Mouse (Mus musculus) duodenum, adult 2 months (tissue): Measurements from ENCODE around the gene Cabcoco1. TPM values are rescaled to one million over a fixed set of nuclear protein-coding genes. Genes with fewer than 3 reads are reported as not detected.

ENCODE experiments used
- polyA plus RNA-seq: library from polyadenylated mRNA; depleted of rRNA; stranded (reverse); fragments of >200 nt; gene quantifications from 2 replicates; pipeline ENCODE4 v1.2.3, GENCODE M21; 2012; ENCODE audit warnings: low replicate concordance; rRNA removed

Gene Cabcoco1
- polyA plus RNA-seq = 0.34 and 0.43 TPM in 2 replicates

DNA sequence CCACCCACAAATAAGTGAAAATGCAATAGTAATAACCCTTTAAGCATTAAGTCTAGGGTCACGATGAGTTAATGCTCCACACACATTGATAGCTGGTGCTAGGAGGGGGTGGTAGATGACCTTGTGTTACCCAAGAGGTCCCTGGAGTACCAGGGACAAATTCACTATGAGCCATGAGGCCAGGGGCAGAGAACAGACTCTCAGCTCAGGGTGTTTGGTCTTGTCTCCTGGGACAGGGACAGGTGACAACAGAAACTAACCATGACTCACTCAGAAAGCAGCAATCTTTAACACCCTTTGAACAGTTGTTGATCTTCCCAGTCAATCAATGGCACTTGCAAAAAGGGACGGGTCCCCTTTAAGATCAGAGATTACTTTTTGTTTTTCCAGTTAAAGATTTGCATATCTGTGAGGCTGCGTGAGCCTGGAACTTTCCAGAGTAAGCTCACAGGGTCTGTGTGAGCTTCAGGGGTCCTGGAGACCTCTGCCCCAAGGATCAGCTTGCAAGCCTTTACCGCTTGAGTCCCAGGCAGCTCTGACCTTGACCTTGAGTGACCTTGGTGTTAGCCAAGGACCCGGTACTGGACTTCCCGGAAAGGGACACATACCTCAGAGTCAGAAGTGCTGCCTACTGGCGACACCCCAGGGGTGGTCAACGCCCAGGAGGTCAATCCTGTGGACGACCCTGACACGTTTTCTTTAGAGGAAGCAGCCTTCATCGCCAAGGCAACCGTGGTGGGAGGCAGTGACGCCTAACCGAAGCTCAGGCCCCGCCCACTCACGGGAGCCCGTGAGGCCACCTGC, at the start of gene Cabcoco1:
Gene Cabcoco1 (minus strand): TSS at position 758 of the 804 bp plus-strand sequence.

Other genes with a start within 250 kb of the Cabcoco1 start
- gene Tmem26, start 181.8 kb upstream of the Cabcoco1 start, polyA plus RNA-seq = 0.07 and 0.22 TPM in 2 replicates